Mouse (Mus musculus) thymus, adult 18-20 months (tissue): ENCODE results near the gene Bcl2l10.
"Not testable (repeated sequence)": the region's sequence is repeated elsewhere in the genome, so short reads cannot be mapped to it uniquely, and the experiment has no call there.

Experiments
- DNase-seq, 2 experiments: peaks; one replicate each; pipeline ENCODE4 v3.0.0; 2022; ENCODE audit warnings: mixed read lengths in 2 of 2

Bcl2l10 gene

GRCm38 (mm10) chr9:75348066-75348465 lies 508 bp downstream of the Bcl2l10 start:
- DNase-seq, result no peak

GRCm38 (mm10) chr9:75348641-75349040 lies 1.1 kb downstream of the Bcl2l10 start:
- DNase-seq, result no peak

GRCm38 (mm10) chr9:75353094-75353493 lies 5.5 kb downstream of the Bcl2l10 start:
- DNase-seq, result no peak

DNA sequence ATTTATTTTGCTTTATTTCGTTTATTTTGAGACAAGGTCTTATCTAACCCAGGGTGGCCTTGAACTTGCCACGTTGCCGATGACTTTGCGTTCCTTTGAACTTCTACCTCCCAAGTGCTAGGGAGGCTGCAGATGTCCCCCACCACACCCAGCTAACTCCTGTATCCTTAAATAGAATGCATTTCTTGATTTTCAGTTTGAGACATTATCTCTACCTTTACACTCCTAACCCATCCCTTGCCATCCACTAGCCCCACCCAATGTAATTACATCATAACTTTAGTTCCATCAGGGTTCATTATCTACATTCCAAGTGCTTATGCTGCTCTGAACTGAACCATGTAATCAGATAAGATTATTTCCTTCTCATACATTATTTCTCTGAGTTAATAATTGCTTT lies 8.2 kb downstream of the Bcl2l10 start:
- no peak for DNase-seq

DNA sequence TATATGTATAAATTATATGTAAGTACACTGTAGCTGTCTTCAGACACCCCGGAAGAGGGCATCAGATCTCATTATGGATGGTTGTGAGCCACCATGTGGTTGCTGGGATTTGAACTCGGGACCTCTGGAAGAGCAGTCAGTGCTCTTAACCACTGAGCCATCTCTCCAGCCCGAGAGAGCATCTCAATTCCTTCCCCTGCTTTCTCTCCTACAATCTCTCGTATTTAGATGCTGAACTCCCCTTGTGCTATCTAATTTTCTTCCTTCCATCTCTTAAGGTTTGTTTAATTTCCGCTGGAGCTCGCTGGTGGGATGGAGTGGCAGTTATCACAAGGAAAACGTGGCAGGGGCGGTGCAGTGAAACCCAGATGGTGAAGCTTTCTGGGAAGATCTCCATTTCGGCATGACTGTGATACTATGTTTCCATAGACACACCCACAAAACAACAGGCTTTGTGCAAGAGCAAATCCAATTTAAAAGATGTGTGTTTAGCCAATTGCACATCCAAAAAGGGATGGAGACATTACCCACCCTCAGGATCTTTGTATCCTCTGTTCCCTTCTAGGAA lies 9.6 kb downstream of the Bcl2l10 start:
- DNase-seq, result no peak

- DNase-seq, result peak; percentile 27 to 40
Observed at GRCm38 (mm10) chr9:75361699-75362098, 14.1 kb downstream of the Bcl2l10 start.

- no peak for DNase-seq
Observed at GRCm38 (mm10) chr9:75362201-75362600, 14.6 kb downstream of the Bcl2l10 start.

- DNase-seq, result no peak
Observed at GRCm38 (mm10) chr9:75363001-75363400, 15.4 kb downstream of the Bcl2l10 start.

GRCm38 (mm10) chr9:75363702-75364101 lies 16.1 kb downstream of the Bcl2l10 start:
- not testable (repeated sequence) for DNase-seq

- no peak for DNase-seq
Observed at GRCm38 (mm10) chr9:75365195-75365594, 17.6 kb downstream of the Bcl2l10 start.

DNA sequence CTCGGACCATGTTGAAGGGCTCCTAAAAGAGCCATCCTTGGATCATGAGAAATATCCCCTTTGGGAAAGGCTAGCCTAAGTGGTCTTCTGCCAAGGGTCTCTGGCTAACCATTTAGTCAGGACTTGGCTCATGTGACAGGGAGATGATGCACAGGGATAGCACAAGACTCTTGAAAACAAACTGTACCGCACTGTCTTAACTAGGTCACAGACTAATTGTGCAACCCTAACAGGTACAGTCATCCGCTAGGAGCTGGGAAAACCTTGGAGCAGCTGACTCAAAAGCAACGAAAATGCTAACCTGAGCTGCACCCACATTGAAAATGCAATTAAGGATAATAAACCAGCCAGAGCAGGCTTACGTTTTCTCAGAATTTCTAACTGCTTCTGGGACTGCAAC lies 18.6 kb downstream of the Bcl2l10 start:
- no peak for DNase-seq

DNA sequence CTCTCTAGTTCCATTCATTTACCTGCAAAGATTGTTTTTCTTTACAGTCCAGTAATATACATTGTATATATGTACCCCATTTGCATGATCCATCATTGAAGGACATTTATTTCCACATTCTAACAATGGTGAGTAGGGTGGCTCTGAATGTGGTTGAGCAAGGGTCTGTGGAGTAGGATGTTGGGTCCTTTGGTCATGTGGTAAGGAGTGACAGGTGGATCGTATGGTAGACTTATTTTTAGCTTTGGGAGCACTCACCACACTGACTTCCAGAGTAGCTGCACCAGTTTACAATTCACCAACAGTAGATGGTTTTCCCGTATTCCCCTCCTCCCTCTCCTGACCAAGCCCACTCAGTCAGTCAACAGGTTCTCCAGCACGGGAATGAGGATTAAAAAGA lies 21.2 kb downstream of the Bcl2l10 start:
- no peak for DNase-seq

GRCm38 (mm10) chr9:75375606-75376005 lies 28.0 kb downstream of the Bcl2l10 start:
- DNase-seq, result no peak

DNA sequence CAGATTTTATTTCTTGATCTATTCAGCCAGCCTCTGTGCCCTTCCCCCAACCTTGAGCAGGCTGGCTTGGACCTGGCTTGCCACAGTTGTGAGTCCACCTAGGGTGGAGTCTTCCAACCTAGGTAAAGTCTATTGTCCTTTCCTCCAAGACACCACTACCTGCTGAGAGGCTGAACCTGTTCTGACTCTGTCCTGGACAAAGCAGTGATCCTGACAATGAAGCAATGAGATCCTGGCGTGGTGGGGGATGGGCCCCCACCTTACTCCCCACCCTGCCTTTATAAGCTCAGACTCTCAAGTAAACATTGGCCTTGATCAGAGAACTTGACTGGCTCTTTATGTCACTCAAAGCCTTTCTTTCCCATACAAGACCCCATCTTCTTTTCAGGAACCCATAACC lies 28.9 kb downstream of the Bcl2l10 start:
- DNase-seq, result no peak

GRCm38 (mm10) chr9:75378774-75379173 lies 31.2 kb downstream of the Bcl2l10 start:
- DNase-seq, result no peak

GRCm38 (mm10) chr9:75382825-75383224 lies 35.3 kb downstream of the Bcl2l10 start:
- no peak for DNase-seq

DNA sequence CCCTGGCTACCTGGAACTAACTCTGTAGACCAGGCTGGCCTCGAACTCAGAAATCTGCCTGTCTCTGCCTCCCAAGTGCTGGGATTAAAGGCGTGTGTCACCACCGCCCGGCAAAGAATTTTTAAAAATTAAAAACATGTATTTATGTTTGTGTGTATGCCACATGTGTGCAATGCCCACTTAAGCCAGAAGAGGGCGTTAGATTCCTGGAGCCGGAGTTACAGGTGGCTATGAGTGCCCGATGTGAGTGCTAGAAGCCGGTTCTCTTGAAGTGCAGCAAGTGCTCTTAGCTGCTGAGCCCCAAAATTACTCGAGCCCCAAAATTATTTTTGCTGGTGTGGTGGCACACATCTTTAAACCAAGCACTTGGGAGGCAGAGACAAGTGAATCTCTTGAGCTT lies 36.2 kb downstream of the Bcl2l10 start:
- no peak for DNase-seq

DNA sequence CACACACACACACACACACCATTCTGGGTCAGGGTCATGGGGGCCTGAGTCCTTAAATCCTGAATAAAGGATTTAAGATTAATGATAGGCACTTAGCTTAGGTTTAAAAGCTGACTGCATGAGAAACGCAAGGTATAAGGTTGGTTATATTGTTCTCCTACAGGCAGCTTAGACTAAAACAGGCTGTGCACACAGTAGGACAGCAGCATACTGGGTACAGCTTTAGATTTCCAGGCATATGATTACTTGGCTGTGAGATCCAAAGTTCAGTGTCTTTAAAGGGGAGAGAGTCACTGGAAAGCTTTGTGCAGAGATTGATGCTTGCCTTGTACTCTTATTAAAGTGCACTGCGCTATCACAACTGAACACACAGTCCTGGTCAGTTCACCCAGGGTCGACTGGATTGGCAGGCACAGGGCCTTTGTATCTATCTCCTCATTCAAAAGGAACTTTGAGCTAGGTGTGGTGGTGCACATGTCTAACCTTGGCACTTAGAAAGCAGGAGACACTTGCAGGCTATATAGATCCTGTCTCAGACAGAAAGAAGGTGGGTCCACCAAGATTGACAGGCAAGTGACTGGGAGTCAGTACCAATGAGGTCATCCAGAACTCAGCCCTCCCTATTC lies 36.9 kb downstream of the Bcl2l10 start:
- DNase-seq, result no peak

DNA sequence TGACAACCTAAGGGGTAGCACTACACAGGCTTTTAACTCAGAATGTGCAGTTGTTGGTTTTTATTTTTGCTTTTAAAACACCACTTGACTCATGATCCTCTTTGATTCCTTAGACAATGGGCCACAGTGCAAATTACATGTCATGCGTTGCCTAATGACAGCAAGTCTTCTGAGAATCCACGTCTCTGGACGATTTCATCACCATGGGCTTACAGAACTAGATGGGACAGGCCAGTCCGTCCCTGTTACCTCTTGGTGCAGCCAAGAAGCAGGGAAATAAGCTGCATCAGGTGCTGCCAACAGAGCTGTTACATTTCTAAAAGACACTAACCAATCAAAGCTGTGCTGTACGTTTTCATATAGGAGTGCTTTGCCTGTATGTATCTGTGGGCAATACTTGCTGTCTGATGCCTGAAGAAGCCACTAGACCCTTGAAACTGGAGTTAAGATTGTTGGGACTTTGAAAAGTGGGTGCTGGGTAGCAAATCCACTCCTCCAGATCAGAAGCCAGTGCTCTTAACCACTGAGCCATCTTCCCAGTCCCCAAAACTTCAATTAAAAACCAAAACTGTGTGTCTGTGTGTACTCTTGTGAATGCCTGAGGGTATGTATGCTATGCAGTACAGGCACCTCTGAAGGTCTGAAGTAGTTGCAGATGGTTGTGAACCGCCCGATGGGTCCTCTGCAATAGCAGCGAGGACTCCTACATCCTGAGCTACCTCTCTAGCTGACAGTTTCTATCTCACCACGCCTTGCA lies 37.8 kb downstream of the Bcl2l10 start:
- DNase-seq, result no peak

DNA sequence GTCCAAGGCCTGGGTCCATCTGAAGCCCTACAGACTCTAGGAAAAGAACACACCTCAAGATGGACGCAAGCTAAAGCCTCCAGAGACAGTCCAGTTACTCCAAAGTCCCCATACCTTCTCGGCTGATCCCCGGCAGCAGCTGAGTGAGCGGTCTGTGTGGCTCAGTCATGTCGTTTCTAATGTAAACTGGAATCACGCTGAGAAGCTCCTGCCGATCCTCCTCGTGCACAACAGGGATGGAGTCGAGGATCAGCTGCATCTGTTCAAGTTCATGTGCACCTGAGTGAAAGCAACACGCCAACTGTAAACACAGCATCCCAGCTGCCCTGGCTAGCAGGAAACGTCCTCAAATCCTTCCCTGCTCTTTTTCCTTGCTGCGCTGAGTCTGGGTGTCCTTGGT lies 45.7 kb downstream of the Bcl2l10 start:
- no peak for DNase-seq

- DNase-seq, result no peak
Observed at GRCm38 (mm10) chr9:75395971-75396370, 48.4 kb downstream of the Bcl2l10 start.

DNA sequence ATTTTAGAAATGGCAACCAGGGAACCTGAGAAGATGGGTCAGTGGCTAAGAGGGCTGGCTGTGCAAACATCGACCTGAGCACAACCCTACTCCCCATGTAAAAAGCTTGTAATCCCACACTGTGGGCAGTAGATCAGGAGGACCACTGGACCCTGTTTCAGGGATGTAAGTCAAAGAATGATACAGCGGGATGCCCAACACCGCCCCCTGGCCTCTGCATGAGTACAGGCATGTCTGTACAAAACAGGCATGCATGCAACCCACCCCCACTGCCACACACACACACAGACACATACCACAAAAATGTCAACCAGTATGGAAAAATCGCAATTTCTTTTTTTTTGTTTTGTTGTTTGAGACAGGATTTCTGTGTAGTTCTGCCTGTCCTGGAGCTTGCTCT lies 51.5 kb downstream of the Bcl2l10 start:
- DNase-seq, result no peak

- no peak for DNase-seq
Observed at GRCm38 (mm10) chr9:75400639-75401038, 53.1 kb downstream of the Bcl2l10 start.
